ENCODE assay signal across 1 mouse cellular context in genomic region chr1:131946462-131947215, GRCm38 (mm10).
TF ChIP-seq lines count a peak whose summit lies in the region.

No protein-coding gene starts in this region.

TF ChIP-seq in MEL, 35 proteins besides CTCF, POLR2A, EP300 and RAD21 (continued from another document):
- no peak for TF ChIP-seq KAT2A (conservative IDR thresholded peaks at IDR 0.05; ENCODE audit: low read depth, low read length)
- peak; percentile 38; the same call in 1 of the 2 replicates for TF ChIP-seq TCF12 (IDR thresholded peaks at IDR 0.05; ENCODE audit: low read depth, low read length)
- TF ChIP-seq ZMIZ1 (IDR thresholded peaks at IDR 0.05; ENCODE audit: low read depth, low read length), result no peak
- peak; percentile 40; the same call in 1 of the 2 replicates for TF ChIP-seq MXI1 (IDR thresholded peaks at IDR 0.05; ENCODE audit: low read depth, low read length)
- peak; percentile 71 for TF ChIP-seq GATA1 (IDR thresholded peaks at IDR 0.05; ENCODE audit: low read depth, low read length)
- TF ChIP-seq MYB (IDR thresholded peaks at IDR 0.05; ENCODE audit: low read depth, low read length), result peak; percentile 72
- peak; percentile 63 for TF ChIP-seq RCOR1 (IDR thresholded peaks at IDR 0.05; ENCODE audit: low read depth, low read length)
- peak; percentile 45; the same call in 1 of the 2 replicates for TF ChIP-seq TBP (IDR thresholded peaks at IDR 0.05; ENCODE audit: low read depth, low read length)
- 0 out of 4 replicates have a peak, but pooled peaks of 1 of the 2 experiments have one; percentile 19 for TF ChIP-seq USF2 (IDR thresholded peaks at IDR 0.05; ENCODE audit: borderline replicate concordance in 1 of 2, insufficient read depth in 1 of 2, low read depth in 1 of 2, low read length in 2 of 2)
- TF ChIP-seq MAZ (IDR thresholded peaks at IDR 0.05; ENCODE audit: low read depth, low read length), result no peak
- TF ChIP-seq E2F4 (IDR thresholded peaks at IDR 0.05; ENCODE audit: borderline replicate concordance, low read depth, low read length), result no peak
- TF ChIP-seq ETS1 (IDR thresholded peaks at IDR 0.05; ENCODE audit: low read depth, low read length), result peak; percentile 57
